Mouse (Mus musculus) liver, postnatal 0 days (tissue): ENCODE data around the gene Sh3bp1. TPM values are rescaled to one million over a fixed set of nuclear protein-coding genes. Genes with fewer than 3 reads are reported as not detected.

Experiments used
- ATAC-seq: fragments of 200-750 bp; cut with Nextera tagmentation; 2 replicates; pipeline ENCODE4 v1.8.0; 2017; ENCODE audit warnings: mild to moderate bottlenecking, moderate library complexity
- DNase-seq: peaks from one replicate; pipeline ENCODE4 v3.0.0-alpha.2; 2016
- H3K27ac ChIP-seq: fragments of 300-500 bp; sonication (generic); 2 replicates; pipeline ENCODE4 v1.5.1; 2014; ENCODE audit warnings: antibody characterized with exemption, moderate library complexity, mild to moderate bottlenecking, low read depth
- H3K27me3 ChIP-seq: fragments of 300-500 bp; sonication (generic); 2 replicates; pipeline ENCODE4 v1.6.1; 2014; ENCODE audit warnings: low read length, control low read depth, mixed read lengths; ENCODE audit not compliant: insufficient read depth
- H3K36me3 ChIP-seq: fragments of 300-500 bp; sonication (generic); replicated peaks from 2 replicates; pipeline ENCODE4 v1.6.1; 2014; ENCODE audit warnings: mild to moderate bottlenecking, control low read depth, low read length, moderate library complexity, mixed read lengths; ENCODE audit not compliant: insufficient read depth
- H3K4me1 ChIP-seq: fragments of 300-500 bp; sonication (generic); 2 replicates; pipeline ENCODE4 v1.6.1; 2014; ENCODE audit warnings: antibody characterized with exemption, mild to moderate bottlenecking, control low read depth; ENCODE audit not compliant: insufficient read depth
- H3K4me2 ChIP-seq: fragments of 300-500 bp; sonication (generic); 2 replicates; pipeline ENCODE4 v1.6.1; 2014; ENCODE audit warnings: low read depth, mild to moderate bottlenecking, low read length, moderate library complexity, mixed read lengths
- H3K4me3 ChIP-seq: fragments of 300-500 bp; sonication (generic); 2 replicates; pipeline ENCODE4 v1.5.1; 2014; ENCODE audit warnings: low read depth, low read length
- H3K9ac ChIP-seq: fragments of 300-500 bp; sonication (generic); replicated peaks from 2 replicates; pipeline ENCODE4 v1.6.1; 2014; ENCODE audit warnings: mild to moderate bottlenecking, moderate library complexity
- H3K9me3 ChIP-seq: fragments of 300-500 bp; sonication (generic); 2 replicates; pipeline ENCODE4 v1.6.1; 2016; ENCODE audit warnings: mild to moderate bottlenecking, control low read depth, low read length, mixed read lengths
- CTCF ChIP-seq: sonication (generic); IDR thresholded peaks from 2 replicates; pipeline ENCODE4 v1.5.1; 2016; ENCODE audit warnings: antibody characterized with exemption, low read depth
- EP300 ChIP-seq: IDR thresholded peaks from 2 replicates; pipeline ENCODE4 v1.6.1; 2016; ENCODE audit warnings: antibody characterized with exemption, low read depth, mild to moderate bottlenecking
- WGBS: fragments of 180-500 bp; shearing (Covaris S2); extraction: QIAGEN DNeasy Blood & Tissue Kit; methylation state at CpG from one replicate; pipeline ENCODE4 v1.1.7; 2014; ENCODE audit not compliant: insufficient replicate concordance; 5-methylcytosine and 5-hydroxymethylcytosine counted together
- polyA plus RNA-seq: library from polyadenylated mRNA; unstranded; fragments of >200 nt; fragmentation: Nextera tagmentation; extraction: Ambion mirVana; gene quantifications from 2 replicates; pipeline ENCODE4 v1.2.1, GENCODE M21; 2015

Sh3bp1 gene
- polyA plus RNA-seq, 1 experiment from 2014 or later, result 8.2 TPM

DNA sequence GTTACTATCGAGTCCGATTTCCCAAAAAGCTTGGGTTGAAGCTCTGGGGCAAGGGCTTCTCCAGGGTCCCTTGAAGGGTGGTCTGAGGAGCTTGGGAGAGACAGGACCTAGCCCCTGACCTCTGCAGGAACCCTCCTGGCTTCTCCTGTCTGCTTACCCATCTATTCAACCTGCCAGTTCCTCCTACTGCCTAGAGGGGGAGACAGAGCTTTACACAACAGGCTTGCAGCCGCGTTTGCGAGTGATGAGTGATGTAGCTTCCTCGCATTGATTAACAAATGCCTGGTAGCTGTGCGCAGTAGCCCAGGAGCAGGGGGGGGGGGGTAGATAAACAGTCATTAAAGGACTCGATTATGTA is 16.1 kb downstream of the Sh3bp1 start:
- Histone ChIP-seq H3K27ac (no peak overlapping the region), H3K4me3 (no peak overlapping the region), H3K4me2 (0 out of 2 replicates have a peak overlapping the region, but pooled peaks have one; percentile 22), H3K9me3 (no peaks in the 10 kb centered on the region), H3K4me1 (peaks cover 23% of the 10 kb centered on the region), H3K36me3 (peaks cover 8% of the 10 kb centered on the region; the same call in 1 of the 2 replicates), H3K27me3 (peaks cover 2% of the 10 kb centered on the region; the same call in 1 of the 2 replicates), H3K9ac (no peak overlapping the region)
- 7% methylated on average over 8 of the region's 8 CpGs for whole genome bisulfite sequencing
- DNase-seq (peak; percentile 74), ATAC-seq (peak; percentile 51)
- TF ChIP-seq EP300 (no peak), CTCF (peak; percentile 99)

DNA sequence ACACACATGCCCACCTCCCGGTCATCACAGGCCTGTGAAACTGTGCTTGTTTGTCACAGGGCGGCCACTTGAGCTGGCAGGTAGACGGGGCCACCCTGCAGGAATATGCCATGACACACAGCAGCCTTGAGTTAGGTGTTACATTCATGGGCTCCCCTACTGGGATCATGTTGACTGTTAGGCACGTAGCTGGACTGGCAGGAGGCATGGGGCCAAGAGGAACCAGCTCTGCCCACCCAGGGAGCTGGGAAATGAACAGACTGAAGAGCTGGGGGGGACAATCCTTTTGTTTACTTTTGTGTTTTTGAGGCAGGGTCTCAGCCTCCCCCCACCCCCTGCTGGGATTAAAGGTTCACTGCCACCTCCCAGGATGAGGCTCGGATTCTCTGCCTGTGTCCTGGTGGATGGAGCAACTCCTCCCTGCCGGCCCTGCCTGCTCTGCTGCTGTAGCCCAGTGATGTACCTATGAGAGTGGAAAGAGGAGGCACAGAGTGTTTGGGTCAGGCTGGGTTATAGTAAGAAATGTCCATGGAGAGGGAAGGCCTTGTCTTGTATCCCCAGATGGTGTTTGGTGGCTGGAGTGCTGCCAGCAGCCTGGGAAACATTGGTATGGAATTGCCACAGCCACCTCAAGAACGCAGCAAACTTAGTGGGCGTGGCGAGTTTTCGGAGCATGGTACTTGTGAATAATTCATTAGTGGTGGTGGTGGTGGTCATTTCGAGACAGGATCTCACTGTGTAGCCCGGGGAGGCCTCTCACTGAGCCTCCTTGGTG is 16.7 kb downstream of the Sh3bp1 start:
- H3K4me3 ChIP-seq, result no peak overlapping the region

DNA sequence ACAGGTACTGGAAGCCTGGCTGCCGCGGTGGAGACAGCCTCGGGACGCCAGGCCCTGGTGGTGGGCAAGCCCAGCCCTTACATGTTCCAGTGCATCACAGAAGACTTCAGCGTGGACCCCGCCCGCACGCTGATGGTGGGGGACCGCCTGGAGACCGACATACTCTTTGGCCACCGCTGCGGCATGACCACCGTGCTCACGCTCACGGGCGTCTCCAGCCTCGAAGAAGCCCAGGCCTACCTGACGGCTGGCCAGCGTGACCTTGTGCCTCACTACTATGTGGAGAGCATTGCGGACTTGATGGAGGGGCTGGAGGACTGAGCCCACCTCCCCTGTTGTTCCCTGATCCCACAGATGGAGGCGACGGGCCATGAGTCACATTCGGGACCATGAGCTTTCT is 18.6 kb downstream of the Sh3bp1 start:
- H3K9me3 ChIP-seq, result no peaks in the 10 kb centered on the region
- TF ChIP-seq CTCF (no peak), EP300 (no peak)
- no peak overlapping the region for H3K27ac ChIP-seq
- H3K36me3 ChIP-seq, result no peaks in the 10 kb centered on the region
- H3K4me3 ChIP-seq, result no peak overlapping the region
- H3K27me3 ChIP-seq, result peaks cover 2% of the 10 kb centered on the region; the same call in 1 of the 2 replicates
- H3K4me1 ChIP-seq, result peaks cover 34% of the 10 kb centered on the region
- H3K9ac ChIP-seq, result no peak overlapping the region
- no peak overlapping the region for H3K4me2 ChIP-seq
- 94% methylated on average over 23 of the region's 23 CpGs for WGBS
- ATAC-seq (no peak), DNase-seq (no peak)

More for the DNA sequence above, 16.7 kb downstream of the Sh3bp1 start:
- Histone ChIP-seq H3K4me1 (peaks cover 23% of the 10 kb centered on the region), H3K36me3 (peaks cover 5% of the 10 kb centered on the region; the same call in 1 of the 2 replicates), H3K27ac (no peak overlapping the region), H3K27me3 (peaks cover 2% of the 10 kb centered on the region; the same call in 1 of the 2 replicates), H3K9me3 (no peaks in the 10 kb centered on the region), H3K9ac (no peak overlapping the region), H3K4me2 (0 out of 2 replicates have a peak overlapping the region, but pooled peaks have one; percentile 22)
- no peak for DNase-seq
- WGBS, result 82% methylated on average over 12 of the region's 12 CpGs
- TF ChIP-seq EP300 (no peak), CTCF (no peak)
- no peak for ATAC-seq

DNA sequence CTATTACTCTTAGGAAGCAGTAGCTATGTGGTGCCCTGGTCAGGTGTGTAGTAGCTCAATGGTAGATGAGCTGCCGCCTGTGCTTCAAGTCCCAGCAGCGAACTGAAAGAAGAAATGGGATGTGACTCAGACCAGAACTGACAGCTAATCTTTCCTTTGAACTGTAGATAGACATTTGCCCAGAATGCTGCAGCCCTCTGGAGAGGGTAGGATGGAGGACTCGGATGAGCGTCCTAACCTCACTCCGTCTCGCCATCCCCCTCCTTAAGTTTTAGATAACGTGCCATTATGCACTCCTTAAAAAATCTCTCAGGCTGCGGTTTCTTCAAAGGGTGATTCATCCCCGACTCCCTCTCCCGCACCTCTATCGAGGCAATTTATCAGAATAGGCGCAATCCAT is 20.3 kb downstream of the Sh3bp1 start:
- no peak overlapping the region for H3K4me2 ChIP-seq
- no peak overlapping the region for H3K9ac ChIP-seq
- H3K27ac ChIP-seq, result no peak overlapping the region
- 83% methylated on average over 12 of the region's 12 CpGs for WGBS
- H3K4me1 ChIP-seq, result peaks cover 34% of the 10 kb centered on the region
- no peak overlapping the region for H3K4me3 ChIP-seq
- H3K36me3 ChIP-seq, result no peaks in the 10 kb centered on the region
- ATAC-seq (no peak), DNase-seq (no peak)
- H3K27me3 ChIP-seq, result no peaks in the 10 kb centered on the region
- no peaks in the 10 kb centered on the region for H3K9me3 ChIP-seq
- TF ChIP-seq CTCF, result no peak

DNA sequence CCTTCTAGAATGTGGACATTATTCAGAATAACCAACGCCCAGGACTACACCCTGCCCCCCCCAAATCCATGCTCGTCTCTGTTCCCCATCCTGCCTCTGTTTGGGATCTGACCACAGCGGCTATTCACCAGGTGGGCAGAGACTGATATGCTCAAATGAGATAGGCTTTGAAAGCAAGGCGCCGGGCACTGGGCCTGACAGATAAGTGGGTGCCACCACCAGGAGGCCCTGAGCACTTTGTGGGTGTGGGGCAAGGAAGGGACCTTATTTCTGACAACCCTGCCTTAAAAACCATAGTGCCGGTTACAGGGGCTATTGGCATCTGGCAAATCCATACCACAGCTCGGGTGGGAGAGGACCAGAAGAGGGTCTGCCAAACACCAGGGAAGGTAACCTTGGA is 23.1 kb downstream of the Sh3bp1 start:
- Histone ChIP-seq H3K36me3 (no peaks in the 10 kb centered on the region), H3K4me3 (peak overlapping the region; percentile 28), H3K9ac (peak overlapping the region; percentile 58), H3K27me3 (no peaks in the 10 kb centered on the region), H3K4me1 (peaks cover 51% of the 10 kb centered on the region), H3K27ac (peak overlapping the region; percentile 93), H3K4me2 (peak overlapping the region; percentile 72), H3K9me3 (no peaks in the 10 kb centered on the region)
- WGBS, result 47% methylated on average over 7 of the region's 7 CpGs
- ATAC-seq, result peak; percentile 83
- DNase-seq, result peak; percentile 79
- TF ChIP-seq EP300, result peak; percentile 96
- peak; percentile 61 for TF ChIP-seq CTCF

DNA sequence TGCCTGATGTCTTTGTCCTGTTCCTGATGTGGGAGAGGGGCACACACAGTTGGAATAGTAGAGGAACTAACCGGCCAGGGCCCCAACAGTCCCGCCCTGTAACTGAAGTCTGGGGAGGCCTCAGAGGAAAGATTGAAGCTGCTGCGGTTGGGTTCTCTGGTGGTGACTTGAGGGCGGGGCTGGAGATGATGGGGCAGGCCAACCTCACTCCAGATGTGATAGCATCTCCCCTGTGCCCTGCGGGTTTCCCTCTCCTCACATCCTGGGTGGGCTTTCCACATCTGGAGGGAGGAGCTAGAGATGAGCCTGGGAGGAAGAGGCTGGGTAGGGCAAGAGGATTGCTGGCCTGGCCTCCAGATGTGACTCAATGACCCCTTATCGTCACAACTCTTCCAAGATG is 24.0 kb downstream of the Sh3bp1 start:
- peak overlapping the region; percentile 28 for H3K4me3 ChIP-seq
- H3K4me1 ChIP-seq, result peaks cover 60% of the 10 kb centered on the region
- ATAC-seq (peak; percentile 72), DNase-seq (peak; percentile 77)
- H3K27me3 ChIP-seq, result no peaks in the 10 kb centered on the region
- H3K4me2 ChIP-seq, result peak overlapping the region; percentile 72
- peak overlapping the region; percentile 58 for H3K9ac ChIP-seq
- H3K36me3 ChIP-seq, result no peaks in the 10 kb centered on the region
- H3K9me3 ChIP-seq, result no peaks in the 10 kb centered on the region
- peak overlapping the region; percentile 93 for H3K27ac ChIP-seq
- TF ChIP-seq CTCF, result no peak
- TF ChIP-seq EP300, result 0 out of 2 replicates have a peak, but pooled peaks have one; percentile 55
- WGBS, result 36% methylated on average over 6 of the region's 6 CpGs
